Mouse (Mus musculus) small intestine, adult 2 months (tissue): ENCODE measurements around the gene Ap3b1. TPM values are rescaled to one million over a fixed set of nuclear protein-coding genes. Genes with fewer than 3 reads are reported as not detected.

Experiments
- H3K27ac ChIP-seq: fragments of 200-500 bp; 2 replicates; pipeline ENCODE4 v1.5.1; 2012; ENCODE audit warnings: low read depth, low read length, control low read depth, inconsistent platforms; ENCODE audit not compliant: insufficient read depth
- H3K27me3 ChIP-seq: fragments of 200-500 bp; 2 replicates; pipeline ENCODE4 v1.6.1; 2012; ENCODE audit warnings: mild to moderate bottlenecking, moderate library complexity, low read length, inconsistent platforms; ENCODE audit not compliant: control insufficient read depth, insufficient read depth
- H3K36me3 ChIP-seq: fragments of 200-500 bp; 2 replicates; pipeline ENCODE4 v1.6.1; 2012; ENCODE audit warnings: mild to moderate bottlenecking, low read length, control low read depth, inconsistent platforms; ENCODE audit not compliant: control insufficient read depth, insufficient read depth
- H3K4me1 ChIP-seq: fragments of 200-500 bp; 2 replicates; pipeline ENCODE4 v1.6.1; 2012; ENCODE audit warnings: low read length, inconsistent platforms, mixed read lengths; ENCODE audit not compliant: control insufficient read depth, insufficient read depth, insufficient read length
- H3K4me3 ChIP-seq: fragments of 200-500 bp; 2 replicates; pipeline ENCODE4 v1.5.1; 2012; ENCODE audit warnings: low read depth, mild to moderate bottlenecking, control low read depth, inconsistent platforms, low read length, moderate library complexity
- CTCF ChIP-seq: fragments of 200-500 bp; IDR thresholded peaks from 2 replicates; pipeline ENCODE4 v1.5.1; 2012; ENCODE audit warnings: low read depth, mild to moderate bottlenecking, control low read depth, inconsistent platforms, low read length, moderate library complexity, mixed read lengths; ENCODE audit not compliant: insufficient replicate concordance, insufficient read length; ENCODE audit errors: extremely low read depth
- POLR2A ChIP-seq: fragments of 200-500 bp; IDR thresholded peaks from 2 replicates; pipeline ENCODE4 v1.6.1; 2012; ENCODE audit warnings: low read depth, mild to moderate bottlenecking, control low read depth, inconsistent platforms, low read length, moderate library complexity
- WGBS: fragments of 180-500 bp; shearing (Covaris S2); methylation state at CpG from one replicate; pipeline ENCODE4 v1.1.7; 2018; 5-methylcytosine and 5-hydroxymethylcytosine counted together
- polyA plus RNA-seq: library from polyadenylated mRNA; depleted of rRNA; stranded (reverse); fragments of >200 nt; gene quantifications from 2 replicates; pipeline ENCODE4 v1.2.3, GENCODE M21; 2012; rRNA removed

Gene Ap3b1
- polyA plus RNA-seq, 1 experiment: 29.1 TPM

- TF ChIP-seq POLR2A (no peak), CTCF (no peak)
Observed at GRCm38 (mm10) chr13:94608947-94609346, 250.2 kb downstream of the Ap3b1 start.

More at GRCm38 (mm10) chr13:94608947-94609346, 250.2 kb downstream of the Ap3b1 start:
- H3K27me3 ChIP-seq: peaks cover 4% of the 10 kb centered on the region; the same call in 1 of the 2 replicates
- 87% methylated on average over 10 of the region's 10 CpGs for WGBS
- H3K36me3 ChIP-seq: no peaks in the 10 kb centered on the region
- no peak overlapping the region for H3K4me3 ChIP-seq
- H3K4me1 ChIP-seq: no peaks in the 10 kb centered on the region
- H3K27ac ChIP-seq: no peak overlapping the region

Other genes with a start within 250 kb of the Ap3b1 start
- gene Scamp1, start 73.1 kb upstream of the Ap3b1 start, polyA plus RNA-seq: 5.7 and 7.9 TPM in 2 replicates